Mouse (Mus musculus) kidney, postnatal 25 days (tissue): Measurements from ENCODE around the gene 2610507B11Rik.
A peak's percentile ranks its signal among the peaks of the same experiment; 100 is the strongest.
"Not testable (repeated sequence)": the region's sequence is repeated elsewhere in the genome, so short reads cannot be mapped to it uniquely, and the experiment has no call there.

ENCODE experiments used
- DNase-seq, 2 experiments: peaks; one replicate each; pipeline ENCODE4 v3.0.0; 2021; ENCODE audit warnings: mixed read lengths in 2 of 2

Gene 2610507B11Rik

DNA sequence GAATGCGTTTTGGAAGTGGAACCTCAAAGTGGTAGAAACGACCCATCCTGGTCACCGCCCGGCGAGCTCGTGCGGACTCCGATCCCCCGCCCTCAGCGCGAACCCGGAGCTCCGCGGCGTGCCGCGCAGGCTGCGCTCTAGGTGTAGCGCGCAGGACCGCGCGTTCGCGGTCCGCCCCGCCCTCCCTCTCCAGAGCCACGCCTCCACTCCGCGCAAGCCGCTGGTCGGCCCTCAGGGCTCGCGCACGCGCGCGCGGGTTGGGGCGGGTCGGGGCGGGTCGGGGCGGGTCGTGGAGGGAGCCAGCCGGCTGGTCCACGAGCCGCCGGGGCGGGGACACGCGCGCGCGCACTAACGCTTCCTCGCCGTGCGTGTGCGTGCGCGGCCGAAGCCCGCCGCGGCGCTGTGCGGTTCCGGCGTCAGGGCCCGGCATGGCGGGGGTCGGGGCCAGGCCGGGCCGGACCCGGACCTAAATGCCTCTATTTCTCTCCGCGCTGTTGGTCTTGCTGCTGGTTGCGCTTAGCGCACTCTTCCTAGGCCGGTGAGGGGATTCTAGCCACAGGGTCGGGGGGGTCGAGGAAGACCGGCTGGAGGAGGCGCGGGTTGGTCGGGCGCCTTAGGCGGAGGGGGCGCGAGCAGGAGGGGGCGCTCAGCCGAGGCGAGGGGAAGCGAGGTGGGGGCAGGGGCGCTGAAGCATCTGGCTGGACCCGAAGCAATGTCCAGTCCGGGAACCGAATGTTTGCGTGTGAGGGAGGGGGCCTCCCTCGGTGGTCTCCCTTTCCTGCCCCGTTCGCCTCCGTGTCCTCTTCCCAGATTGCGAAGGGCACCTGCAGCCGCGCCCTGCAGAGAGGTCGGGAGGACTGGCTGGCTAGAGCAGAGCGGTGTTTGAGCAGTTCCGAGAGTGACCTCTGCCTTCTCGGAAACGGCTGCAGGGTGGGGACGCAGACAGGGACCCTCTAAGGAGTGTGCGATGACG, at the start of gene 2610507B11Rik:
TSS of gene 2610507B11Rik (plus strand) at position 373 of the 973 bp plus-strand sequence.
- DNase-seq = peak; percentile 91 to 97

GRCm38 (mm10) chr11:78213086-78213817, 48.3 kb upstream of the 2610507B11Rik start:
- no peak for DNase-seq

- DNase-seq = no peak
These were observed 45.7 kb upstream of the 2610507B11Rik start for GRCm38 (mm10) chr11:78215709-78216317.

GRCm38 (mm10) chr11:78223586-78223985, 38.0 kb upstream of the 2610507B11Rik start:
- DNase-seq = no peak

- no peak for DNase-seq
These were observed 30.0 kb upstream of the 2610507B11Rik start for GRCm38 (mm10) chr11:78231518-78231917.

- no peak for DNase-seq
These were observed 21.2 kb upstream of the 2610507B11Rik start for GRCm38 (mm10) chr11:78240193-78240857.

GRCm38 (mm10) chr11:78245261-78245626, 16.3 kb upstream of the 2610507B11Rik start:
- no peak for DNase-seq

DNA sequence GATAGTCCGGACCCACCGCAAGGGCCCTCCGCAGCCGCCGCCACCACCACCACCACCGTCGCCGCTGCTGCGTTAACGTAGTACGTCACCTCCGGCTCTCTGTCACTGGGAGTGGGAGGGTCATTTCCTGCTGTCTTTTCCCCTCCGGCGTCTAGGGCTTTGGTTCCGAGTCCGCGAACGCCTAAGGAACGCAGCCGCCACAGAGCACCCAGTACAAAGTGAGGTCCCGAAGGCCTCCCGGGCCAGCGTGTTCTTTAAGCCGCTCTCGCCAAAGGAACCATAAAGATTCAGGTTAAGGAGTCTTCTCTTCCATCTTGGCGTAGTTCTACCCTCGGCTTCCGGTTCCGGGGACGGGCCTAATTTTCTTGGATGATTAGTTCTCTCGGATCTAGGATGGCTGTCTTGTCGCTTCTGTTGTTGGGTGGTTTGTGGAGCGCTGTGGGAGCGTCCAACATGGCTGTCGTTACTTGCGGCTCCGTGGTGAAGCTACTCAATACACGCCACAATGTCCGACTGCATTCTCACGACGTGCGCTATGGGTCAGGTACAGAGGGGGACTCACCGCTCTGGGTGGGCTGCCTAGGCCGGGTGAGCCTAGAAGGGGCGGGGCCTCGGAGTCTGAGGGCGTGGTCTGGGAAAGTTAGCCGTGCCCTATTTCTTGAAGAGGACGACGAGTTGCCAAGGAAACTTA, 15.8 kb upstream of the 2610507B11Rik start, which contains the start of the genes Sdf2 and Supt6:
TSS of gene Sdf2 (plus strand) at position 120 of the 691 bp plus-strand sequence.
TSS of gene Supt6 (minus strand) at position 361 of the 691 bp plus-strand sequence.
- peak; percentile 93 to 95 for DNase-seq

- DNase-seq = no peak
These were observed 15.1 kb upstream of the 2610507B11Rik start for GRCm38 (mm10) chr11:78246318-78247011.

- DNase-seq = no peak
These were observed 14.6 kb upstream of the 2610507B11Rik start for GRCm38 (mm10) chr11:78247012-78247348.

DNA sequence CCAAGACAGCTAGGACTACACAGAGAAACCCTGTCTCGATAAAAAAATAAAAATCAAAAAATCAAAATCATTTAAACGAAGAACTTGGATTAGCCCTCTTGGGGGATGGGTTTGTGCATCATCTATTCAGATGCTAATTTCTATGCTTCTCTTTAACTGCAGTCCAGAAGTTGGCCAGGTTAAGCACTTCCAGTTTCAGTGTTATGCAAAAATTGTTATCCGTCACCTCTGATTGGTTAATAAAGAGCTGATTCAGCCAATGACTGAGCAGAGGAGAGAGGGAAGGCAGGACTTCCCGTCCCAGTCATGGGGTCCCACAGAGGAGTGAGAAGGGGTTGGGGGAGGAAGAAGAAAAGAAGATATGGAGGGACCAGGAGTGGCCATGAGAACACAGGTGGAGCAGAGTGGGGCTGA, 13.8 kb upstream of the 2610507B11Rik start:
- no peak for DNase-seq

GRCm38 (mm10) chr11:78256618-78257017, 4.9 kb upstream of the 2610507B11Rik start:
- peak; percentile 13 to 40 for DNase-seq

- no peak for DNase-seq
These were observed 878 bp upstream of the 2610507B11Rik start for GRCm38 (mm10) chr11:78260489-78261258.

DNA sequence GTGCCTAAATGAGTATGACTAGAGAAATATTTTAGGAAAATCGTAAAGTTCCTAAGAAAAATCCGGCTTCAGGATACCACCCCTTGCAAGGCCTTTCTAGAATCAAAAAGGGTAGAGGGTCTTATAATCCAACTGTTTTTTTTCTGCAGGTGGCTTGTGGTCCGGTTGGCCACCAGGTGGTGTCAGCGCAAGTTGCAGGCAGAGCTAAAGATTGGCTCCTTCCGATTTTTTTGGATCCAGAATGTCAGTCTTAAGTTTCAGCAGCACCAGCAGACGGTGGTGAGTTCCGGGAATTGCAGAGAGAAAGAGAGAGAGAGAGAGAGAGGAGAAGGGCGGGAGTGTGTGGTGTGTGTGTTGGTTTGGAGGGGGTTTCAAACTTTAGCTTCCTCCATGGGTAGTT, 998 bp downstream of the 2610507B11Rik start:
- peak; percentile 61 to 79 for DNase-seq

- DNase-seq = no peak
These were observed 4.0 kb downstream of the 2610507B11Rik start for GRCm38 (mm10) chr11:78265571-78265970.

GRCm38 (mm10) chr11:78271986-78272385, 10.4 kb downstream of the 2610507B11Rik start:
- no peak for DNase-seq

DNA sequence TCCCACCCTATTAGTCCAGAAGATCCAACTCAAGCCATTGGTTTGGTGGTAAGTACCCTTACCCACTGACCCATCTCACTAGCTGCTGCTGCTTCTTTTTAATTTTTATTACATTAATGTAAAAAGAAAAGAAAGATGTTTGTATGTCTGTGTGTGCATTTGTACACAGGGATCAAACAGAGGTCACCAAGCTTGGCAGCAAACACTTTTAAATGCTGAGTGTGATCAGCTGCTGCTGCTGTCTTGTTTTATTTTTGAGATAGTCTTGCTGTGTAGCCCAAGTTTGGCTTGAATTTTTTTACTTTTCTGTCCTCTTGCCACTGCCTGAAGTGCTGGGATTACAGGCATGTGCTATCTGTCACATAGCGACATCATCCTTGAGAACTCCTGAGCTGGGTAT, 14.0 kb downstream of the 2610507B11Rik start:
- DNase-seq = no peak

DNA sequence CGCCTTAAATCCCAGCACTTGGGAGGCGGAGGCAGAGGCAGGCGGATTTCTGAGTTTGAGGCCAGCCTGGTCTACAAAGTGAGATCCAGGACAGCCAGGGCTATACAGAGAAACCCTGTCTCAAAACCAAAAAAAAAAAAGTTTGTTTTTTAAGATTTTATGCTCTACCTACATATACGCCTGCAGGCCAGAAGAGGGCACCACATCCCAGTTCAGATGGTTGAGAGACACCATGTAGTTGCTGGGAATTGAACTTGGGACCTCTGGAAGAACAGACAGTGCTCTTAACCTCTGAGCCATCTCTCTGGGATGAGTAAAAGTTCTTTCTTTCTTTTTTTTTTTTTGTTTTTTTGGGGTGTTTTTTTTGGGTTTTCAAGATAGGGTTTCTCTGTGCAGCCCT, 14.6 kb downstream of the 2610507B11Rik start:
- not testable (repeated sequence) for DNase-seq

- DNase-seq = no peak
These were observed 17.3 kb downstream of the 2610507B11Rik start for GRCm38 (mm10) chr11:78278853-78279252.

- no peak for DNase-seq
These were observed 18.0 kb downstream of the 2610507B11Rik start for GRCm38 (mm10) chr11:78279586-78279985.
